Mouse (Mus musculus): ENCODE measurements around the gene Prkch. TPM values are rescaled to one million over a fixed set of nuclear protein-coding genes. Genes with fewer than 3 reads are reported as not detected.

The Prkch gene
- polyA plus RNA-seq, 1 experiment from 2014 or later: 6.4 TPM

- no peaks in the 10 kb centered on the region; the same call in 1 of the 2 replicates for H3K4me1 ChIP-seq (ENCODE audit: control insufficient read depth, insufficient read depth, low read depth, low read length)
- WGBS: 86% methylated on average over 7 of the region's 7 CpGs
Observed at GRCm38 (mm10) chr12:73774793-73775385, 190.3 kb downstream of the Prkch start.

GRCm38 (mm10) chr12:73776401-73776945, 191.9 kb downstream of the Prkch start:
- H3K27ac ChIP-seq (ENCODE audit: low read depth, low read length): no peak overlapping the region
- no peak overlapping the region for H3K9ac ChIP-seq (ENCODE audit: low read depth, low read length)
- H3K27me3 ChIP-seq (replicated peaks; ENCODE audit: control insufficient read depth, insufficient read depth, low read length): no peaks in the 10 kb centered on the region
- no peaks in the 10 kb centered on the region for H3K36me3 ChIP-seq (ENCODE audit: control insufficient read depth, insufficient read depth, low read length)
- no peak overlapping the region for H3K4me2 ChIP-seq (ENCODE audit: low read length)
- ATAC-seq: no peak
- no peak overlapping the region for H3K4me3 ChIP-seq (ENCODE audit: low read length)
- no peaks in the 10 kb centered on the region for H3K9me3 ChIP-seq (ENCODE audit: control insufficient read depth, low read length)
- WGBS: 89% methylated on average over 6 of the region's 6 CpGs
- no peaks in the 10 kb centered on the region; the same call in 1 of the 2 replicates for H3K4me1 ChIP-seq (ENCODE audit: control insufficient read depth, insufficient read depth, low read depth, low read length)

More at GRCm38 (mm10) chr12:73774793-73775385, 190.3 kb downstream of the Prkch start:
- no peak overlapping the region for H3K4me2 ChIP-seq (ENCODE audit: low read length)
- H3K4me3 ChIP-seq (ENCODE audit: low read length): no peak overlapping the region
- H3K36me3 ChIP-seq (ENCODE audit: control insufficient read depth, insufficient read depth, low read length): no peaks in the 10 kb centered on the region
- no peaks in the 10 kb centered on the region for H3K27me3 ChIP-seq (replicated peaks; ENCODE audit: control insufficient read depth, insufficient read depth, low read length)
- ATAC-seq: no peak
- H3K9ac ChIP-seq (ENCODE audit: low read depth, low read length): no peak overlapping the region
- no peaks in the 10 kb centered on the region for H3K9me3 ChIP-seq (ENCODE audit: control insufficient read depth, low read length)
- H3K27ac ChIP-seq (ENCODE audit: low read depth, low read length): no peak overlapping the region

GRCm38 (mm10) chr12:73777673-73778072, 193.1 kb downstream of the Prkch start:
- ATAC-seq: no peak
- Histone ChIP-seq H3K4me3 (ENCODE audit: low read length) (no peak overlapping the region), H3K9ac (ENCODE audit: low read depth, low read length) (no peak overlapping the region), H3K9me3 (ENCODE audit: control insufficient read depth, low read length) (no peaks in the 10 kb centered on the region), H3K4me1 (ENCODE audit: control insufficient read depth, insufficient read depth, low read depth, low read length) (no peaks in the 10 kb centered on the region; the same call in 1 of the 2 replicates), H3K27ac (ENCODE audit: low read depth, low read length) (no peak overlapping the region), H3K36me3 (ENCODE audit: control insufficient read depth, insufficient read depth, low read length) (no peaks in the 10 kb centered on the region), H3K27me3 (replicated peaks; ENCODE audit: control insufficient read depth, insufficient read depth, low read length) (no peaks in the 10 kb centered on the region), H3K4me2 (ENCODE audit: low read length) (no peak overlapping the region)
- WGBS: 92% methylated on average over 11 of the region's 11 CpGs

GRCm38 (mm10) chr12:73779332-73780231, 195.0 kb downstream of the Prkch start:
- no peaks in the 10 kb centered on the region for H3K27me3 ChIP-seq (replicated peaks; ENCODE audit: control insufficient read depth, insufficient read depth, low read length)
- H3K9ac ChIP-seq (ENCODE audit: low read depth, low read length): no peak overlapping the region
- H3K36me3 ChIP-seq (ENCODE audit: control insufficient read depth, insufficient read depth, low read length): no peaks in the 10 kb centered on the region
- 63% methylated on average over 13 of the region's 13 CpGs for WGBS
- ATAC-seq: peak; percentile 42; the same call in 1 of the 2 replicates
- no peak overlapping the region for H3K4me2 ChIP-seq (ENCODE audit: low read length)
- no peak overlapping the region for H3K4me3 ChIP-seq (ENCODE audit: low read length)
- H3K9me3 ChIP-seq (ENCODE audit: control insufficient read depth, low read length): no peaks in the 10 kb centered on the region
- no peaks in the 10 kb centered on the region; the same call in 1 of the 2 replicates for H3K4me1 ChIP-seq (ENCODE audit: control insufficient read depth, insufficient read depth, low read depth, low read length)
- H3K27ac ChIP-seq (ENCODE audit: low read depth, low read length): 0 out of 2 replicates have a peak overlapping the region, but pooled peaks have one; percentile 13

- 93% methylated on average over 6 of the region's 6 CpGs for WGBS
- ATAC-seq: no peak
Observed at GRCm38 (mm10) chr12:73781425-73782032, 196.9 kb downstream of the Prkch start.

GRCm38 (mm10) chr12:73786909-73787308, 202.3 kb downstream of the Prkch start:
- WGBS: 67% methylated on average over 8 of the region's 8 CpGs
- no peaks in the 10 kb centered on the region for H3K36me3 ChIP-seq (ENCODE audit: control insufficient read depth, insufficient read depth, low read length)
- ATAC-seq: peak; percentile 95

More at GRCm38 (mm10) chr12:73781425-73782032, 196.9 kb downstream of the Prkch start:
- H3K9me3 ChIP-seq (ENCODE audit: control insufficient read depth, low read length): no peaks in the 10 kb centered on the region
- no peak overlapping the region for H3K9ac ChIP-seq (ENCODE audit: low read depth, low read length)
- no peak overlapping the region for H3K4me2 ChIP-seq (ENCODE audit: low read length)
- no peaks in the 10 kb centered on the region for H3K27me3 ChIP-seq (replicated peaks; ENCODE audit: control insufficient read depth, insufficient read depth, low read length)
- no peak overlapping the region for H3K4me3 ChIP-seq (ENCODE audit: low read length)
- no peaks in the 10 kb centered on the region for H3K36me3 ChIP-seq (ENCODE audit: control insufficient read depth, insufficient read depth, low read length)
- no peaks in the 10 kb centered on the region; the same call in 1 of the 2 replicates for H3K4me1 ChIP-seq (ENCODE audit: control insufficient read depth, insufficient read depth, low read depth, low read length)
- H3K27ac ChIP-seq (ENCODE audit: low read depth, low read length): no peak overlapping the region

GRCm38 (mm10) chr12:73788850-73789249, 204.3 kb downstream of the Prkch start:
- 66% methylated on average over 3 of the region's 3 CpGs for WGBS
- Histone ChIP-seq H3K4me1 (ENCODE audit: control insufficient read depth, insufficient read depth, low read depth, low read length) (peaks cover 11% of the 10 kb centered on the region), H3K27ac (ENCODE audit: low read depth, low read length) (no peak overlapping the region), H3K9ac (ENCODE audit: low read depth, low read length) (no peak overlapping the region), H3K4me3 (ENCODE audit: low read length) (no peak overlapping the region), H3K27me3 (replicated peaks; ENCODE audit: control insufficient read depth, insufficient read depth, low read length) (no peaks in the 10 kb centered on the region), H3K36me3 (ENCODE audit: control insufficient read depth, insufficient read depth, low read length) (no peaks in the 10 kb centered on the region), H3K9me3 (ENCODE audit: control insufficient read depth, low read length) (no peaks in the 10 kb centered on the region), H3K4me2 (ENCODE audit: low read length) (no peak overlapping the region)
- no peak for ATAC-seq

More at GRCm38 (mm10) chr12:73786909-73787308, 202.3 kb downstream of the Prkch start:
- no peak overlapping the region for H3K9ac ChIP-seq (ENCODE audit: low read depth, low read length)
- no peaks in the 10 kb centered on the region for H3K27me3 ChIP-seq (replicated peaks; ENCODE audit: control insufficient read depth, insufficient read depth, low read length)
- no peak overlapping the region for H3K4me2 ChIP-seq (ENCODE audit: low read length)
- no peaks in the 10 kb centered on the region for H3K9me3 ChIP-seq (ENCODE audit: control insufficient read depth, low read length)
- no peak overlapping the region for H3K4me3 ChIP-seq (ENCODE audit: low read length)
- H3K4me1 ChIP-seq (ENCODE audit: control insufficient read depth, insufficient read depth, low read depth, low read length): peaks cover 4% of the 10 kb centered on the region; the same call in 1 of the 2 replicates
- no peak overlapping the region for H3K27ac ChIP-seq (ENCODE audit: low read depth, low read length)

- Histone ChIP-seq H3K9ac (ENCODE audit: low read depth, low read length) (no peak overlapping the region), H3K4me3 (ENCODE audit: low read length) (no peak overlapping the region), H3K27me3 (replicated peaks; ENCODE audit: control insufficient read depth, insufficient read depth, low read length) (no peaks in the 10 kb centered on the region), H3K9me3 (ENCODE audit: control insufficient read depth, low read length) (no peaks in the 10 kb centered on the region), H3K4me1 (ENCODE audit: control insufficient read depth, insufficient read depth, low read depth, low read length) (peaks cover 18% of the 10 kb centered on the region), H3K36me3 (ENCODE audit: control insufficient read depth, insufficient read depth, low read length) (no peaks in the 10 kb centered on the region), H3K27ac (ENCODE audit: low read depth, low read length) (no peak overlapping the region), H3K4me2 (ENCODE audit: low read length) (no peak overlapping the region)
- 79% methylated on average over 5 of the region's 5 CpGs for WGBS
- ATAC-seq: no peak
Observed at GRCm38 (mm10) chr12:73790571-73791108, 206.0 kb downstream of the Prkch start.

Measured in hindbrain, embryonic 16.5 days (tissue).